Mouse (Mus musculus) testis, adult 2 months (tissue): ENCODE measurements around the gene Rbfox3.

ENCODE experiments used
- CTCF ChIP-seq: fragments of 200-500 bp; IDR thresholded peaks from 2 replicates; pipeline ENCODE4 v1.5.1; 2012; ENCODE audit warnings: low read depth, mild to moderate bottlenecking, inconsistent platforms, low read length, moderate library complexity; ENCODE audit not compliant: control insufficient read depth, insufficient read depth, insufficient replicate concordance
- POLR2A ChIP-seq: fragments of 200-500 bp; IDR thresholded peaks from 2 replicates; pipeline ENCODE4 v1.6.1; 2012; ENCODE audit warnings: low read depth, mild to moderate bottlenecking, inconsistent platforms, low read length, moderate library complexity; ENCODE audit not compliant: control insufficient read depth

- TF ChIP-seq CTCF (no peak), POLR2A (no peak)
These were observed 438.2 kb downstream of the Rbfox3 start for GRCm38 (mm10) chr11:118473161-118473560.
